Mouse (Mus musculus): ENCODE data around the gene Schip1.

DNA sequence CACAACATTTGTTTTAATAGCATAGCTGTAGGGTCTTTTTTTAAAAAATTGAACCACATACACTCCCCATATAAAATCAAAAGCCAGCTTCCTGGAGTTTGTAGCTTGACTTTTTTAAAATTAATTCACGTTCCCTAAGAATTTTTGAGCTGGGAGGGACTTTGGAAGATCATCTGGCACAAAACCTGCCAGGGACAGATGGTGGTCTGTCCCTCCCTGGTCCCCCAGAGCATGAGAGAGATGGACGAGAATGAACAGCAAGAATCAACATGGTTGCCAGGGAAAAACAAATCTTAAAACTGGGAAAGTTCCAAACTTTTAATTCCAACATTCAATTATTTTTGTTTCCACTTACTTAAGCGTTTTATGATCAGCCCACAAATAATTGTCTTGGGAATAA is 334.1 kb downstream of the Schip1 start:
- TF ChIP-seq CTCF (IDR thresholded peaks at IDR 0.05; ENCODE audit: low read depth) (no peak), EP300 (IDR thresholded peaks at IDR 0.05; ENCODE audit: low read depth) (no peak)
